Mouse (Mus musculus): Measurements from ENCODE around the gene Pcdh8. TPM values are rescaled to one million over a fixed set of nuclear protein-coding genes. Genes with fewer than 3 reads are reported as not detected.

The Pcdh8 gene
- 0.85 and 1.0 TPM in 2 replicates for polyA plus RNA-seq (2015; fragmentation: Nextera tagmentation; extraction: Ambion mirVana)

GRCm38 (mm10) chr14:79771094-79771535, at the start of gene Pcdh8:
Pcdh8 (minus strand) TSS chr14:79771312.
- Histone ChIP-seq H3K9ac (no peak within 1 kb of the TSS), H3K27me3 (replicated peaks) (peaks cover 81% of the 10 kb centered on the region), H3K4me1 (replicated peaks) (peaks cover 32% of the 10 kb centered on the region), H3K4me3 (replicated peaks) (peak within 1 kb of the TSS; percentile 32), H3K27ac (no peak within 1 kb of the TSS), H3K4me2 (replicated peaks) (peak within 1 kb of the TSS; percentile 71), H3K9me3 (no peaks in the 10 kb centered on the region), H3K36me3 (no peaks in the 10 kb centered on the region)
- under 1% methylated on average over 30 of the region's 30 CpGs for WGBS
- peak; percentile 95 for ATAC-seq

GRCm38 (mm10) chr14:79814709-79815108, 43.6 kb upstream of the Pcdh8 start:
- ATAC-seq: no peak
- no peak overlapping the region for H3K4me2 ChIP-seq (replicated peaks)
- H3K4me3 ChIP-seq (replicated peaks): no peak overlapping the region
- no peaks in the 10 kb centered on the region for H3K9me3 ChIP-seq
- no peak overlapping the region for H3K9ac ChIP-seq
- no peak overlapping the region for H3K27ac ChIP-seq
- H3K27me3 ChIP-seq (replicated peaks): no peaks in the 10 kb centered on the region
- H3K36me3 ChIP-seq: no peaks in the 10 kb centered on the region
- no peaks in the 10 kb centered on the region for H3K4me1 ChIP-seq (replicated peaks)
- 57% methylated on average over 8 of the region's 8 CpGs for WGBS

- H3K27ac ChIP-seq: no peak overlapping the region
- 13% methylated on average over 1 of the region's 1 CpGs for WGBS
- H3K4me2 ChIP-seq (replicated peaks): no peak overlapping the region
Observed at GRCm38 (mm10) chr14:79814084-79814483, 43.0 kb upstream of the Pcdh8 start.

GRCm38 (mm10) chr14:79793179-79793578, 22.1 kb upstream of the Pcdh8 start:
- H3K36me3 ChIP-seq: no peaks in the 10 kb centered on the region
- no peak overlapping the region for H3K27ac ChIP-seq
- H3K9ac ChIP-seq: no peak overlapping the region
- H3K4me1 ChIP-seq (replicated peaks): no peaks in the 10 kb centered on the region
- H3K4me2 ChIP-seq (replicated peaks): no peak overlapping the region
- H3K4me3 ChIP-seq (replicated peaks): no peak overlapping the region
- no peaks in the 10 kb centered on the region for H3K27me3 ChIP-seq (replicated peaks)
- H3K9me3 ChIP-seq: no peaks in the 10 kb centered on the region
- ATAC-seq: no peak
- 77% methylated on average over 8 of the region's 8 CpGs for WGBS

More at GRCm38 (mm10) chr14:79814084-79814483, 43.0 kb upstream of the Pcdh8 start:
- H3K27me3 ChIP-seq (replicated peaks): no peaks in the 10 kb centered on the region
- H3K9ac ChIP-seq: no peak overlapping the region
- H3K36me3 ChIP-seq: no peaks in the 10 kb centered on the region
- H3K9me3 ChIP-seq: no peaks in the 10 kb centered on the region
- H3K4me3 ChIP-seq (replicated peaks): no peak overlapping the region
- H3K4me1 ChIP-seq (replicated peaks): no peaks in the 10 kb centered on the region
- no peak for ATAC-seq

- Histone ChIP-seq H3K4me2 (replicated peaks) (no peak overlapping the region), H3K4me1 (replicated peaks) (no peaks in the 10 kb centered on the region), H3K36me3 (no peaks in the 10 kb centered on the region), H3K9ac (no peak overlapping the region), H3K27ac (no peak overlapping the region), H3K27me3 (replicated peaks) (no peaks in the 10 kb centered on the region), H3K4me3 (replicated peaks) (no peak overlapping the region), H3K9me3 (no peaks in the 10 kb centered on the region)
- WGBS: 42% methylated on average over 4 of the region's 4 CpGs
- ATAC-seq: no peak
Observed at GRCm38 (mm10) chr14:79789535-79789934, 18.4 kb upstream of the Pcdh8 start.

- WGBS: 62% methylated on average over 2 of the region's 2 CpGs
- no peaks in the 10 kb centered on the region for H3K27me3 ChIP-seq (replicated peaks)
- ATAC-seq: no peak
- H3K36me3 ChIP-seq: no peaks in the 10 kb centered on the region
- H3K9me3 ChIP-seq: no peaks in the 10 kb centered on the region
- H3K4me3 ChIP-seq (replicated peaks): no peak overlapping the region
- H3K4me2 ChIP-seq (replicated peaks): no peak overlapping the region
- H3K4me1 ChIP-seq (replicated peaks): no peaks in the 10 kb centered on the region
- no peak overlapping the region for H3K27ac ChIP-seq
- no peak overlapping the region for H3K9ac ChIP-seq
Observed at GRCm38 (mm10) chr14:79788656-79789204, 17.6 kb upstream of the Pcdh8 start.

- WGBS: 83% methylated on average over 6 of the region's 6 CpGs
- no peaks in the 10 kb centered on the region for H3K9me3 ChIP-seq
- H3K27ac ChIP-seq: no peak overlapping the region
Observed at GRCm38 (mm10) chr14:79787918-79788317, 16.8 kb upstream of the Pcdh8 start.

GRCm38 (mm10) chr14:79785400-79785799, 14.3 kb upstream of the Pcdh8 start:
- Histone ChIP-seq H3K4me3 (replicated peaks) (no peak overlapping the region), H3K27me3 (replicated peaks) (no peaks in the 10 kb centered on the region), H3K4me1 (replicated peaks) (no peaks in the 10 kb centered on the region), H3K36me3 (no peaks in the 10 kb centered on the region), H3K27ac (no peak overlapping the region), H3K9me3 (no peaks in the 10 kb centered on the region), H3K4me2 (replicated peaks) (no peak overlapping the region), H3K9ac (no peak overlapping the region)
- no peak for ATAC-seq
- 35% methylated on average over 4 of the region's 4 CpGs for WGBS

More at GRCm38 (mm10) chr14:79787918-79788317, 16.8 kb upstream of the Pcdh8 start:
- H3K4me3 ChIP-seq (replicated peaks): no peak overlapping the region
- H3K4me2 ChIP-seq (replicated peaks): no peak overlapping the region
- ATAC-seq: no peak
- H3K27me3 ChIP-seq (replicated peaks): no peaks in the 10 kb centered on the region
- H3K36me3 ChIP-seq: no peaks in the 10 kb centered on the region
- H3K9ac ChIP-seq: no peak overlapping the region
- no peaks in the 10 kb centered on the region for H3K4me1 ChIP-seq (replicated peaks)

- H3K4me1 ChIP-seq (replicated peaks): no peaks in the 10 kb centered on the region
- H3K4me3 ChIP-seq (replicated peaks): no peak overlapping the region
- no peak for ATAC-seq
- 52% methylated on average over 1 of the region's 1 CpGs for WGBS
- no peaks in the 10 kb centered on the region for H3K36me3 ChIP-seq
- no peak overlapping the region for H3K27ac ChIP-seq
- H3K9ac ChIP-seq: no peak overlapping the region
- H3K27me3 ChIP-seq (replicated peaks): 0 out of 2 replicates have a peak, but pooled peaks cover 4% of the 10 kb centered on the region
- no peaks in the 10 kb centered on the region for H3K9me3 ChIP-seq
- no peak overlapping the region for H3K4me2 ChIP-seq (replicated peaks)
Observed at GRCm38 (mm10) chr14:79780889-79781288, 9.8 kb upstream of the Pcdh8 start.

GRCm38 (mm10) chr14:79780332-79780731, 9.2 kb upstream of the Pcdh8 start:
- Histone ChIP-seq H3K27me3 (replicated peaks) (0 out of 2 replicates have a peak, but pooled peaks cover 9% of the 10 kb centered on the region), H3K4me3 (replicated peaks) (no peak overlapping the region), H3K4me1 (replicated peaks) (no peaks in the 10 kb centered on the region), H3K27ac (no peak overlapping the region), H3K4me2 (replicated peaks) (no peak overlapping the region), H3K9ac (no peak overlapping the region), H3K36me3 (no peaks in the 10 kb centered on the region), H3K9me3 (no peaks in the 10 kb centered on the region)
- no peak for ATAC-seq
- 35% methylated on average over 6 of the region's 6 CpGs for WGBS

GRCm38 (mm10) chr14:79779841-79780240, 8.7 kb upstream of the Pcdh8 start:
- Histone ChIP-seq H3K9me3 (no peaks in the 10 kb centered on the region), H3K36me3 (no peaks in the 10 kb centered on the region), H3K4me2 (replicated peaks) (no peak overlapping the region), H3K4me3 (replicated peaks) (no peak overlapping the region), H3K27me3 (replicated peaks) (peaks cover 13% of the 10 kb centered on the region; the same call in 1 of the 2 replicates), H3K4me1 (replicated peaks) (no peaks in the 10 kb centered on the region), H3K9ac (no peak overlapping the region), H3K27ac (no peak overlapping the region)
- no peak for ATAC-seq
- WGBS: 53% methylated on average over 4 of the region's 4 CpGs

GRCm38 (mm10) chr14:79773425-79774391, 2.6 kb upstream of the Pcdh8 start:
- no peak overlapping the region for H3K9ac ChIP-seq
- no peak for ATAC-seq
- WGBS: 1% methylated on average over 44 of the region's 44 CpGs

More at GRCm38 (mm10) chr14:79773425-79774391, 2.6 kb upstream of the Pcdh8 start:
- Histone ChIP-seq H3K36me3 (no peaks in the 10 kb centered on the region), H3K9me3 (no peaks in the 10 kb centered on the region), H3K27me3 (replicated peaks) (peaks cover 66% of the 10 kb centered on the region), H3K4me1 (replicated peaks) (peaks cover 25% of the 10 kb centered on the region), H3K4me2 (replicated peaks) (peak overlapping the region; percentile 70), H3K4me3 (replicated peaks) (peak overlapping the region; percentile 31), H3K27ac (no peak overlapping the region)

Data from intestine, embryonic 15.5 days (tissue).